Mouse (Mus musculus): ENCODE results near the gene Rbm4. TPM values are rescaled to one million over a fixed set of nuclear protein-coding genes. Genes with fewer than 3 reads are reported as not detected.

Gene Rbm4
- polyA plus RNA-seq (2015; fragmentation: Nextera tagmentation; extraction: Ambion mirVana), result 66.1 and 67.6 TPM in 2 replicates

- Histone ChIP-seq H3K27me3 (no peaks in the 10 kb centered on the region), H3K4me3 (replicated peaks) (peak within 1 kb of the TSS; percentile 65), H3K27ac (peak within 1 kb of the TSS; percentile 83), H3K4me2 (peak within 1 kb of the TSS; percentile 85), H3K9ac (peak within 1 kb of the TSS; percentile 65), H3K4me1 (peaks cover 43% of the 10 kb centered on the region), H3K9me3 (replicated peaks) (no peaks in the 10 kb centered on the region), H3K36me3 (peaks cover 56% of the 10 kb centered on the region)
- WGBS, result under 1% methylated on average over 31 of the region's 31 CpGs
- ATAC-seq (replicated peaks; ENCODE audit: low FRiP score), result peak; percentile 98
These were observed at the start of gene Rbm4 for GRCm38 (mm10) chr19:4793831-4794422. Rbm4 (minus strand) TSS chr19:4793901.

- WGBS, result 67% methylated on average over 2 of the region's 2 CpGs
- H3K4me1 ChIP-seq, result peaks cover 17% of the 10 kb centered on the region
- H3K4me3 ChIP-seq (replicated peaks), result no peak overlapping the region
- H3K4me2 ChIP-seq, result no peak overlapping the region
- no peak overlapping the region for H3K27ac ChIP-seq
- no peak for ATAC-seq (replicated peaks; ENCODE audit: low FRiP score)
- H3K27me3 ChIP-seq, result peaks cover 32% of the 10 kb centered on the region
- H3K9ac ChIP-seq, result no peak overlapping the region
- H3K9me3 ChIP-seq (replicated peaks), result no peaks in the 10 kb centered on the region
- no peaks in the 10 kb centered on the region for H3K36me3 ChIP-seq
These were observed 48.9 kb upstream of the Rbm4 start for GRCm38 (mm10) chr19:4842611-4843010.

- Histone ChIP-seq H3K4me1 (peaks cover 17% of the 10 kb centered on the region), H3K9ac (no peak overlapping the region), H3K36me3 (0 out of 2 replicates have a peak, but pooled peaks cover 2% of the 10 kb centered on the region), H3K4me3 (replicated peaks) (no peak overlapping the region), H3K27ac (no peak overlapping the region), H3K4me2 (no peak overlapping the region), H3K9me3 (replicated peaks) (no peaks in the 10 kb centered on the region), H3K27me3 (peaks cover 29% of the 10 kb centered on the region)
- 85% methylated on average over 9 of the region's 9 CpGs for WGBS
- no peak for ATAC-seq (replicated peaks; ENCODE audit: low FRiP score)
These were observed 47.1 kb upstream of the Rbm4 start for GRCm38 (mm10) chr19:4840848-4841247.

- H3K4me2 ChIP-seq, result peak within 1 kb of the TSS; percentile 88
- peak within 1 kb of the TSS; percentile 72 for H3K9ac ChIP-seq
- peak; percentile 99 for ATAC-seq (replicated peaks; ENCODE audit: low FRiP score)
- peaks cover 17% of the 10 kb centered on the region for H3K4me1 ChIP-seq
- peak within 1 kb of the TSS; percentile 54; the same call in 1 of the 2 replicates for H3K27ac ChIP-seq
- peak within 1 kb of the TSS; percentile 63 for H3K4me3 ChIP-seq (replicated peaks)
- H3K27me3 ChIP-seq, result peaks cover 29% of the 10 kb centered on the region
- no peaks in the 10 kb centered on the region for H3K9me3 ChIP-seq (replicated peaks)
- under 1% methylated on average over 25 of the region's 25 CpGs for WGBS
- H3K36me3 ChIP-seq, result 0 out of 2 replicates have a peak, but pooled peaks cover 6% of the 10 kb centered on the region
These were observed 45.4 kb upstream of the Rbm4 start, which contains the start of the genes Ccs and Ccdc87 for GRCm38 (mm10) chr19:4839149-4839548. Ccs (minus strand) TSS chr19:4839332. Ccdc87 (plus strand) TSS chr19:4839366.

GRCm38 (mm10) chr19:4838526-4839140, 44.9 kb upstream of the Rbm4 start:
- Histone ChIP-seq H3K9me3 (replicated peaks) (no peaks in the 10 kb centered on the region), H3K27ac (peak overlapping the region; percentile 54; the same call in 1 of the 2 replicates), H3K27me3 (peaks cover 29% of the 10 kb centered on the region), H3K4me1 (peaks cover 17% of the 10 kb centered on the region), H3K4me3 (replicated peaks) (peak overlapping the region; percentile 63), H3K36me3 (0 out of 2 replicates have a peak, but pooled peaks cover 6% of the 10 kb centered on the region), H3K4me2 (peak overlapping the region; percentile 88), H3K9ac (peak overlapping the region; percentile 72)
- ATAC-seq (replicated peaks; ENCODE audit: low FRiP score), result peak; percentile 34
- 30% methylated on average over 10 of the region's 10 CpGs for WGBS

GRCm38 (mm10) chr19:4837049-4837448, 43.3 kb upstream of the Rbm4 start:
- Histone ChIP-seq H3K4me2 (no peak overlapping the region), H3K36me3 (peaks cover 19% of the 10 kb centered on the region), H3K4me1 (peaks cover 17% of the 10 kb centered on the region), H3K27ac (no peak overlapping the region), H3K4me3 (replicated peaks) (no peak overlapping the region), H3K9ac (no peak overlapping the region), H3K9me3 (replicated peaks) (no peaks in the 10 kb centered on the region), H3K27me3 (peaks cover 24% of the 10 kb centered on the region)
- WGBS, result 96% methylated on average over 6 of the region's 6 CpGs
- no peak for ATAC-seq (replicated peaks; ENCODE audit: low FRiP score)

GRCm38 (mm10) chr19:4836096-4836495, 42.4 kb upstream of the Rbm4 start:
- peaks cover 17% of the 10 kb centered on the region for H3K4me1 ChIP-seq
- no peak overlapping the region for H3K4me2 ChIP-seq
- H3K27me3 ChIP-seq, result peaks cover 15% of the 10 kb centered on the region
- no peak overlapping the region for H3K4me3 ChIP-seq (replicated peaks)
- H3K36me3 ChIP-seq, result peaks cover 26% of the 10 kb centered on the region
- ATAC-seq (replicated peaks; ENCODE audit: low FRiP score), result no peak
- H3K9me3 ChIP-seq (replicated peaks), result no peaks in the 10 kb centered on the region
- 70% methylated on average over 2 of the region's 2 CpGs for WGBS
- H3K27ac ChIP-seq, result no peak overlapping the region
- H3K9ac ChIP-seq, result no peak overlapping the region

- Histone ChIP-seq H3K36me3 (peaks cover 31% of the 10 kb centered on the region), H3K9me3 (replicated peaks) (no peaks in the 10 kb centered on the region)
- ATAC-seq (replicated peaks; ENCODE audit: low FRiP score), result no peak
These were observed 40.3 kb upstream of the Rbm4 start for GRCm38 (mm10) chr19:4833977-4834376.

GRCm38 (mm10) chr19:4829156-4829555, 35.5 kb upstream of the Rbm4 start:
- Histone ChIP-seq H3K4me3 (replicated peaks) (no peak overlapping the region), H3K9me3 (replicated peaks) (no peaks in the 10 kb centered on the region), H3K27ac (no peak overlapping the region), H3K36me3 (peaks cover 52% of the 10 kb centered on the region), H3K27me3 (no peaks in the 10 kb centered on the region), H3K4me1 (peaks cover 7% of the 10 kb centered on the region; the same call in 1 of the 2 replicates), H3K4me2 (peak overlapping the region; percentile 22; the same call in 1 of the 2 replicates), H3K9ac (no peak overlapping the region)
- no peak for ATAC-seq (replicated peaks; ENCODE audit: low FRiP score)
- 48% methylated on average over 7 of the region's 7 CpGs for WGBS

More at GRCm38 (mm10) chr19:4833977-4834376, 40.3 kb upstream of the Rbm4 start:
- no peak overlapping the region for H3K27ac ChIP-seq
- 84% methylated on average over 8 of the region's 8 CpGs for WGBS
- no peak overlapping the region for H3K4me3 ChIP-seq (replicated peaks)
- peaks cover 11% of the 10 kb centered on the region for H3K4me1 ChIP-seq
- H3K4me2 ChIP-seq, result no peak overlapping the region
- H3K27me3 ChIP-seq, result no peaks in the 10 kb centered on the region
- H3K9ac ChIP-seq, result no peak overlapping the region

GRCm38 (mm10) chr19:4828444-4829114, 34.9 kb upstream of the Rbm4 start:
- no peaks in the 10 kb centered on the region for H3K27me3 ChIP-seq
- H3K9ac ChIP-seq, result no peak overlapping the region
- 47% methylated on average over 16 of the region's 16 CpGs for WGBS
- peaks cover 52% of the 10 kb centered on the region for H3K36me3 ChIP-seq
- no peaks in the 10 kb centered on the region for H3K9me3 ChIP-seq (replicated peaks)
- no peak overlapping the region for H3K27ac ChIP-seq
- H3K4me1 ChIP-seq, result peaks cover 7% of the 10 kb centered on the region; the same call in 1 of the 2 replicates
- peak overlapping the region; percentile 22; the same call in 1 of the 2 replicates for H3K4me2 ChIP-seq
- H3K4me3 ChIP-seq (replicated peaks), result 0 out of 2 replicates have a peak overlapping the region, but pooled peaks have one; percentile 10
- no peak for ATAC-seq (replicated peaks; ENCODE audit: low FRiP score)

- H3K36me3 ChIP-seq, result peaks cover 17% of the 10 kb centered on the region
- no peak overlapping the region for H3K4me3 ChIP-seq (replicated peaks)
- H3K27ac ChIP-seq, result peak overlapping the region; percentile 37
- H3K9ac ChIP-seq, result no peak overlapping the region
- H3K27me3 ChIP-seq, result no peaks in the 10 kb centered on the region
- peak; percentile 79 for ATAC-seq (replicated peaks; ENCODE audit: low FRiP score)
- 70% methylated on average over 5 of the region's 5 CpGs for WGBS
- H3K4me1 ChIP-seq, result peaks cover 2% of the 10 kb centered on the region; the same call in 1 of the 2 replicates
- no peak overlapping the region for H3K4me2 ChIP-seq
- H3K9me3 ChIP-seq (replicated peaks), result no peaks in the 10 kb centered on the region
These were observed 27.1 kb upstream of the Rbm4 start for GRCm38 (mm10) chr19:4820678-4821303.
